Mouse (Mus musculus): Measurements from ENCODE around the gene Shisal1. TPM values are rescaled to one million over a fixed set of nuclear protein-coding genes. Genes with fewer than 3 reads are reported as not detected.

Gene Shisal1
- total RNA-seq, 2 experiments from 2014 or later, result 59.9 to 61.7 TPM

DNA sequence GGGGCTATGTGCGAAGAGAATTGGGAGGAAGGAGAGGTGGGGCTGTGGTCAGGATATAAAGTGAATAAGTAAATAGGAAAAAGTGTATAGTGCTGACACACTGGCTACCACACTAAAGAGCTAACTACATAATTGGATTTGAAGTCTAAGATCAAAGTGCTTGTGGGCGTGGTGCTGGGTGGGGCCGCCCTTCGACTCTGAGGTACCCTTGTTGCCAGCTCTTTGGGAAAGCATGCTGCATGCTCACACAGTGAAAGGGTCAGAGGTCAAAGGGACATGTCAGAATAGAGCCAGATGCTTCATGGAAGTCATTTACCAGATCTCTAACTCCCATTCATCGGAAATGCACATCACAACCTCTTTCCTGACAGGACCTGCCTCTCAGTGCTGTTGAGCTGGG lies 74.1 kb downstream of the Shisal1 start:
- DNase-seq, result no peak

DNA sequence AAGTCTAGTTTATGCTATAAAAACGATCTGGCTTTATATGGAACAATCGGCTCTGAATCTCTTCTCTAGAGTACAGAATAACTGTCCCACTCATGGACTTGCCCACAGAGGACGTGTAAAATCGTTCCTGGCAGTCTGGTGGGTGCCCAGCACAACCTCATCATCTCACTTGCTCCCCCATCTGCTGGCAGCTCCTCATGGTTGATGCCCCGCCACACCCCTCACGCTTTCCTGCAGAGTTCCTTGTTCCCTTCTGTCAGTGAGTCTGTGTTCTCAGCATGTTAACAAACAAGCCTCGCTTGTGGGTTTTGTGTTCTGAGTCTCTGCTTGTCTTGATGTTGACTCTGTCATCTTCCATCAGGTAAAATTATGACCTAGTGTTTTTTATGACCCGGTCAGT lies 79.5 kb downstream of the Shisal1 start:
- no peak for DNase-seq

DNA sequence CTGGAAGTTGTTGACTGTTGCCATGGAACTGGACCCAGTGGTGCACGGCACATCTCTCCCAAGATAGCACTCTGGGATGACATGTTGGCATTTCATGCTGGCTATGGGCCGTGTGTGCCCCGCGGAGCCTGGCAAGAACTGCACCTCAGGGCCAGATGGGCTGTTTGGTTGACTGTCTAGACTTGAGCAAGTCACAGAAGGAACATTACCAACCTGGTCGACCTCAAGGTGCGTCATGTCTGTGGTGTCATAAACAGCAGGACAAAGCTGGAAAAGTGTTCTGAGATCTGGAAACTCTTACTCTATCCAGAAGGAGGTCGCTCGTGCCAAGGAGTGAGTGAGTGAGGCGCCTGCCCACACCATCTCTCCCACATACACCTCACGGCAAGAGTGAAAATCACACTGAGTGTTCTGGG lies 80.3 kb downstream of the Shisal1 start:
- DNase-seq, result peak; percentile 45 to 52

DNA sequence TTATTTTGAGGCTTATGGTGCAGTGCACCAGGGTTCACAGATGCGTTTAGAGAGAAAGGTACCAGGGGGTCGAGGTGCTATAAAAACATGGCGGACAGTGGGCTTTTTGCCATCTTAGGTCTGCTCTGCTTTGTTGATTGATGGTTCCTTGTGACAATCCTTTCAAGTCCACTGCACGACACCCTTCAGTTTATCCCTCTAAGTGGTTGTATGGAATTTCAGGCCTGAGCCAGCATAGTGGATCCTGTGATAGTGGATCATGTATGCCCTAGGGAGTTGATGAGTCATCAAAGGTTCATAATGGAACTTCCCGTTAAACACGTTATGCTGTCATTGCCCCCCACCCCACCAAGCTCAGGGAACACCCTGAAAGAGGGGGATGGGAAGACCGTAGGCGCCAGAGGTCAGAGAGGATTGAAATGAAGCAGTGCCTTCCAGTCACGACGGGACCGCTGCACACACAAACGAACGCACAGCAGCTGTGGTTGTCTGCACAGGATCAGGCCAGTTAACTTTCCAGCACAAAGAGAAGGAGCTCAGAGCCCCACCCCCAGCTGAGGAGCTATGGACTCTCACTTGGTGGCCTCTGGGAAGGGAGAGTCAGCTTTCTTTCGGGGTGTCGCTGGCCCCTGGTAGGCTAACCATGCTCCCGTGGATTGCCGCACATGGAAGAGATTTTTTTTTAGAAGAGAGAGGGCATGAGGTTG lies 81.1 kb downstream of the Shisal1 start:
- DNase-seq, result no peak

DNA sequence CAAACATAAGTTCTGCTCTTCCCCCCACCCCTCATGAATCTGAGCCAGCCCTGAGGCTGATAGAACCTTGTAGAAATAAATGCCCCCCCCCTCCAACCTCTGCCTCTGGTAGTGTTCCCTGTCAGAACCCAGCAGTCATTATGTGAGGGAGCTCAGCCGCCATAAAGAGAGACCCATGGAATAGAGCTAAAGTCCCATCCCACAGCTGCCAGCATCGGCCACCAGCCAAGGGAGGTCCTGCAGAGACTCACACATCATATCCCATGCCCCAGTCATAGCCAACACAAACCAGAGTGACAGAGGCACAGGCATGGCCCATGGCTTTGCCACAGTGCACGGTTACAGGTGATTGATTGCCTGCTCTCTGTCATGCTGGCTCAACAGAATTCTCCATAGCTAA lies 82.2 kb downstream of the Shisal1 start:
- DNase-seq, result no peak

DNA sequence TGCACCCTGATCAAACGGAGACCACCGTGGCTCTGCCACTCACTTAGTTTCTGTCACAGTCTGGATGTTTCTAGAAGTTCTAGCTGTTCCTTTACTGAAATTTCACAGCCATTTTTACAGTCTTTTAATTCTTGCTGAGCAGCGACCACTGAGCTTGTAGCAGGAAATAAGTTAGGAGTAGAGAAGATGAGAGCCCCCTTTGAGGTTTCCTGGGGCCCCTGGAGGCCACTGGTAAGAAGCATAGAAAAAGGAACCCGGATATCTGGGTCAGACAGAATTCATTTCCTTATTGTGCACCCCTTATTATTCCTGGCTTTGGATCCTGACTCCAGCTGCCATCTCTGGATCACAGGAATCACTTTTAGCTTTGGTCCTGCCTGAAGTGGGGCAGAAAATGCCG lies 91.8 kb downstream of the Shisal1 start:
- DNase-seq, result no peak

DNA sequence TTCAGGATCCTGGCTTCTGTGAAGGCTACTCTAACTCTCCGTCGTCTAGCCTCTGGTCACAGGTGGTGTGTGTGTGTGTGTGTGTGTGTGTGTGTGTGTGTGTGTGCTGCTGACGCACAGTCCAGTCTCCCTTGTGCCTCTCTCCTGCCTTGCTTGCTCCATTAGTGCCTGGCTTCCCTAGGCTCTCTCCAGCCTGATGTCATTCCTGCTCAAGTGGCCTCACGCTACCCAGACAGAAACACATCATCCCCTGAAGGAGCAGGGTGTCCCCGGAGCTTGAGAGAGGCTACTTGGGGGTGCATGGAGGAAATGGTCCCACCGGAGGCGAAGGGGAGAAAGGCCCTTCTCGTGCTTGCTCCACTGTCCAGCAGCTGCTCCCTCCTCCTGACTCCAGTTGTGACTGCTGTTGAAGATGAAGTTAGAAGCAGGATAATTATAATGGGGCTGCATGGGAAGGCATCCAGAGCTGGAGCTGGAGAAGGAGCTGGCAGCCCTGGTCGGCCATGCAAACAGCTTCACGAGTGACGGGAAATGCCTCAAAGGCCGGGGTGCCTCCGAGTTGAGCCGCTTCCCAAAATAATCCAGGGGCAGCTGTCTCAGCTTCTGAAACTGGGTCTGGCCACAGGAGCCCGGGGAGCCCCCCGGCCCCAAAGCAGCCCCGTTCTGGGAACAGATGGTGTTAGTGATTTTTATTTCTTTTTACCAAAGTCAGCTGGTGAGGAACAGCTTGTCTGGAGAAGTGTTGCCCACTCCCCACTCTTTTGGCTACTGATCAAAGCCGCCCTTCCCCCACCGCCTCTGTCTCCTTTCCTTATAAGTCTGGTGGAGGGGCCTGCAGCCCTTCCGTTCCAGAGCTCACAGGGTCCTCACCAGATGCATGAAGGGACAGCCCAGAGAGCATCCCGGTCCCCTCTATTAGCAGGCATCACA lies 94.7 kb downstream of the Shisal1 start:
- peak; percentile 54 to 66 for DNase-seq

DNA sequence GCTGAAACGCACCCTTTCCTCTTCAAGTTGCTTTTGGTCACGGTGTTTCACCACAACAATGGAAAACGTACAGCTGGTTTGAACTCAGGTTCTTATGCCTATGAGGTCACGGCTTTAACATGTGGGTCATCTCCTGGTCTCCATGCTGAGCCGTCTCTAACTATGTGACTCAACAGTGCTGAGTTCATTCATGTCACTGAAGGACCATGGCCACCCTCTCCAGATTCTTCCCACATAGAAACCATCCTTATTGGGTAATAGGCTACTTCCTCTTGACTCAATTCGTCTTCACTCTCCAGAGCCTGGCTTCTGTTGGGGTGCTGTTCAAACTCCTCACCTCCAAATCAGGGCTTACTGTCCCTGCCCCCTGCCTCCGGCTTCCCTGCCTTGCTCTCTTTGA lies 95.6 kb downstream of the Shisal1 start:
- DNase-seq, result no peak

DNA sequence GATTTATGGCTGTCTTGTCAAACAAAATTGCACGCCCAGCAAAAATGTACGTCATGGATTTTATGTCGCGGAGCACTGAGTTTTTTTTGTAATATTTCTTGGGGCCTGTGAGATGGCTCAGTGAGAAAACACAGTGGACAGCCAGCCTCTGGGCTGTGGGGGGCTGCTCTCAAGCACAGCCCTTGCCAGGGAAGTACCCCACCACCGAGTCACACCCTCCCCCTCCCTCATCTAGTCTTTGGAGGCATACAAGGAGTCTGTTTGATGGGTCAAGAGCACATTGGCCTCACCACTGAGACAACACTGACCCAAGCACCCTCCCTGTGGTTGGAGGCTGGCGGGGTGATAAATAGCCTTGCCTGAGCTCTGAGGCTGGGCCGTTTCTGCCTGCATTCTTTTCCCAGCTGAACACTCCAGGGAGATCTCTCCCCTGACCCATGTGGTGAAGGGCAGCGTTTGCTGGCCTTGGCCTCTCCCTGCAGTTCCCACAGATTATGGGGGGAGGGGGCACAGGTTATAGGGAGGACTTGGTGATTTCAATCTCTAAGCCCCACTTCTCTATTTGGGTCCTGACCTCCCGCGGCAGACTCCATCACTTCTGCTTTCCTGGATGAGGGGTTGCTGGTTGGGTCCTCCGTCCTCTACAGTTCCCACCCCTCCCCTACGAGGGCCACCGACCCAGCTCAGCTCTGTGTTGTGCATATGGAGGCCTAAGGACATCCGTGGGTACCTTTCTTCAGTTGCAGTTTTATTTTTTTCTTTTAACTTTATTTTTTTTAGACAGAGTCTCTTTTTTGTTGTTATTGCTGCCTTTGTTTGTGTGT lies 96.8 kb downstream of the Shisal1 start:
- no peak for DNase-seq

DNA sequence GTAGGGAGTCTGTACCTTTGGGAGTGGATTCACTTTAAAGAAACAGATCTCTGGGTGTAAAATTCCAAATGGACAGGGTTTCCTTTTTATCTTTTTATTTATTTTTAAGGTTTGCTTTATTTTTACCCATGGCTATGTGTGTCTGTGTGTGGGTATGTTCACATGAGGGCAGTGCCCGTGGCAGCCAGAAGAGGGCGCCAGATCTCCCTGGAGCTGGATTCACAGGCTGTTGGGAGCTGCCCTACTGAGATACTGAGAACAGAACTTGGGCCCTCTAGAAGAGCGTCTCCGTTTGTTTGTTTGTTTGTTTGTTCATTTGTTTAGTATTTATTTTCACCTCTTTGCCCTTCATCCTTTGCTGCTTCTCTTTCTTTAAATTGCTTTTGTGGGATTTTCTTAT lies 98.1 kb downstream of the Shisal1 start:
- no peak for DNase-seq

DNA sequence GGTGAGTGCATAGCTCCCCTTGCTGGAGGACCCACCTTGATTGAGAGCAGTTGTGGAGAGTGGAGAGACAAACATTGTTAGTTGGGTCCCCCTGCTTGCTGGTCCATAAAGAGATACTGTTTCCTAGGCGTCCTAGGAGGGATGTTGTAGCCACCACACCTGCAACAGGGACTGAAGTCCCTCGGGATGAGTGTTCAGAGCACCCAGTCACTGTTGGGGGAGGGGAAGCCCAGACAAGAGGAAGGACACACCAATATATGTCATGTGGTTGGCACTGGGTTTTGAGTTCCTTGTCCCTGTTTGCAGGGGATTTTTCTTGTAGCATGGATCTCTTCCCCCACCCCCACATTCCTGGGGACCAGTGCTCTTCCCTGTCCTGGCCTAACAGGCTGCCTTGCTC lies 106.0 kb downstream of the Shisal1 start:
- DNase-seq, result no peak

DNA sequence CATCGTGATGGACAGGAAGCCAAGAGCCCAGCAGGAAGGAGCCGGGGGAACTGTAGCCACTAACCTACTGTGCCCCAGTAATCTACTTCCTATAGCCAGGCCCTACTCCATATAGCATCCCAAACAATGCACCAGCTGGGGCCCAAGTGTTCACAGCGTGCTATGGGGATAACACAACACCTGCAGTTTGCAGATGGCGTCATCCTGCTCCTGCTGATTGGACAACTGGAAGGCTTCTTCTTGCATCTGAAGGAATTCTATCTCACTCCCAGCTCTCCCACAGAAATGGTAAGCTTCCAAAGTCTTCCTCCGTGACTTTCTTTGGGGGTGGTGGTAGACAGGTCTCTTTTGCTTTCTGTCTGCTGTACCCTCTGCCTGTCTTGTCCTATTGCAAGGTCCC lies 109.3 kb downstream of the Shisal1 start:
- DNase-seq, result no peak

DNA sequence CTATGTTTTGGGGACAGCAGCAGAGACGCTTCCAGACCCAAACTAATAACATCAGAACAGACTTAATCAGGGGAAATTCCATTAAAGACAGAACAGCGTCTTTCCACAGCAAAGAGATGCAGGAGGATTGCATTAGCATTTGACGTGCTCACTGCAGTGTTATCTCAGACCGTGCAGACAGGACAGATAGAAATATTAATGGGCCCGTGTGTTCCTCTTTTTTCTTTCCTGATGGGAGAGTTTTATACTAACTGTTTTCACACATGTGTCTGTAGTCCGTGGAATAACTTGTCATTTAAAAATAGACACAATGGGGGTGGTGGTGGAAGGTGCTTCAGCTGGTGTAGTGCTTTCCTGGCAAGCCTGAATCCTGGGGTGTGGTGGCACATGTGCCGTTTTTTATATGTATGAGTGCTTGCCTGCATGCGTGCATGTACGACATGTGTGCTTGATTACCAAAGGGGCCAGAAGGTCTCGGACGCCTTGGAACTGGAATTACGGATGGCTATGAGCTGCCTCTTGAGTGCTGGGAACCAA lies 110.5 kb downstream of the Shisal1 start:
- DNase-seq, result no peak

DNA sequence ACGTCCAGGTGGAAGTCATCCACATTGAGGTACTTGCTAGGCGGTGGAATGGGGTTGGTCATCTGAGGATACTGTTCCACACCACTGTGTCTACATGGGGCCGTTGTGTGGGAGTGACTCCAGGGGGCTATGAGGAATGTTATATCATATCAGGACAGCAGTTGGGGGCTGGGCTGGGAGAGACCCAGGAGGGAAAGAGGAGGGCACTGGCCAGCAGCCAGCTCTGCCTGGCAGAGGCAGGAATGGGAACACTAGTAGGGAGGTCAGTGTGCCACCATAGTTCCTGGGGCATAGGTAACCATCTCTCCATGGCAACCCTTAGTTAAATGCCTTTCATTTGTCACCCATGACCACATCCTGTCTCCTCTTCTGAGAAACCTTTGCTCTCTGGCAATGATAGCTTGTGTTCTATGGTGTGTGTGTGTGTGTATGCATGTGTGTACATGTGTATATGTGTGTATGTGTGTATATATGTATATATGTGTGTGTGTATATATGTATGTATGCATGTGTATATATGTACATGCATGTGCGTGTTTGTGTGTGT lies 115.8 kb downstream of the Shisal1 start:
- no peak for DNase-seq

DNA sequence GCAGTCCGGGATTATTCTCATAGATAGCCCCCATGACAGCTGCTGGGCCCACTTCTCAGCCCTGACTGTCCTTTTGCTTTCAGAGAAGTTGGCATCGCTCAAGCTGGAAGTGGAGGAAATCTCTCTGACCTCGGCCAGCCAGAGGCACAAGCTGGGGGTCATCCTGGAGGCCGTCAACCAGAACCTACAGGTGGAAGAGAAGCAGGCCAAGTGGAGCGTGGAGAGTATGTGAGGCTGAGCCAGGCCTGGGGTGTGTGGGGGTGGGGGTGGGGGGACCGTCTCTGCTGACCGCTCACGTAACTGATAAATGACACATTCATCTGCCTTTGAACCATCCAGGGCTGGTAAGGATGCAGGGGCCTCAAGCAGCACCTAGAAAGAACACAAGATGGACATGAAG lies 117.0 kb downstream of the Shisal1 start:
- no peak for DNase-seq

Other genes with a start within 250 kb of the Shisal1 start
- gene Parvb, start 215.1 kb downstream of the Shisal1 start, total RNA-seq (2021), result 10 to 100 TPM; 32.4 to 37.7 TPM
- 10 to 100 TPM; 15.8 to 24.3 TPM for gene Parvg, start 123.1 kb downstream of the Shisal1 start, total RNA-seq (2021)
- gene Rtl6, start 110.7 kb upstream of the Shisal1 start, total RNA-seq (2021), result 10 to 100 TPM; 55.9 to 56.2 TPM
- gene Prr5, start 222.5 kb upstream of the Shisal1 start, total RNA-seq (2021), result 10 to 100 TPM; 10.6 to 17.3 TPM